Mouse (Mus musculus) gonadal fat pad, adult 2 months (tissue): ENCODE measurements at regions not wholly inside any gene's neighbourhood (a gene's known extent, or its start where the extent isn't known, plus 50 kb on each side); places are given as distances from the start of the nearest gene placed in this dataset.

ENCODE experiments used
- DNase-seq: peaks from one replicate; pipeline ENCODE4 v3.0.0-alpha.2; 2012; ENCODE audit warnings: low read depth

GRCm38 (mm10) chr17:88307082-88307481 is 133.4 kb upstream of the Foxn2 start:
- no peak for DNase-seq

- no peak for DNase-seq
Measured at GRCm38 (mm10) chr17:88307826-88308225, 132.7 kb upstream of the Foxn2 start.

- no peak for DNase-seq
Measured at GRCm38 (mm10) chr17:88312876-88313275, 127.6 kb upstream of the Foxn2 start.

GRCm38 (mm10) chr17:88316213-88316967 is 124.1 kb upstream of the Foxn2 start:
- DNase-seq: no peak

- no peak for DNase-seq
Measured at GRCm38 (mm10) chr17:88317311-88317710, 123.2 kb upstream of the Foxn2 start.

GRCm38 (mm10) chr17:88317806-88318205 is 122.7 kb upstream of the Foxn2 start:
- DNase-seq: no peak

- no peak for DNase-seq
Measured at GRCm38 (mm10) chr17:88318207-88318791, 122.2 kb upstream of the Foxn2 start.

GRCm38 (mm10) chr17:88318936-88319335 is 121.6 kb upstream of the Foxn2 start:
- DNase-seq: no peak

GRCm38 (mm10) chr17:88320686-88321085 is 119.8 kb upstream of the Foxn2 start:
- DNase-seq: no peak

GRCm38 (mm10) chr17:88325326-88325909 is 115.1 kb upstream of the Foxn2 start:
- no peak for DNase-seq

- no peak for DNase-seq
Measured at GRCm38 (mm10) chr17:88325910-88326739, 114.4 kb upstream of the Foxn2 start.

GRCm38 (mm10) chr17:88326740-88327123 is 113.8 kb upstream of the Foxn2 start:
- no peak for DNase-seq

- DNase-seq: no peak
Measured at GRCm38 (mm10) chr17:88327791-88328190, 112.7 kb upstream of the Foxn2 start.

GRCm38 (mm10) chr17:88328807-88329206 is 111.7 kb upstream of the Foxn2 start:
- no peak for DNase-seq

- no peak for DNase-seq
Measured at GRCm38 (mm10) chr17:88329715-88330114, 110.8 kb upstream of the Foxn2 start.

- DNase-seq: no peak
Measured at GRCm38 (mm10) chr17:88330129-88330528, 110.4 kb upstream of the Foxn2 start.

- DNase-seq: no peak
Measured at GRCm38 (mm10) chr17:88333816-88334215, 106.7 kb upstream of the Foxn2 start.

- no peak for DNase-seq
Measured at GRCm38 (mm10) chr17:88335271-88335670, 105.2 kb upstream of the Foxn2 start.

GRCm38 (mm10) chr17:88336140-88336769 is 104.3 kb upstream of the Foxn2 start:
- DNase-seq: no peak

- DNase-seq: no peak
Measured at GRCm38 (mm10) chr17:88337649-88338404, 102.7 kb upstream of the Foxn2 start.

- no peak for DNase-seq
Measured at GRCm38 (mm10) chr17:88341141-88341540, 99.4 kb upstream of the Foxn2 start.
